Mouse (Mus musculus) MN1 (cell line): Measurements from ENCODE around the gene Tmprss6.

ENCODE experiments used
- DNase-seq: peaks from one replicate; pipeline ENCODE4 v3.0.0-alpha.2; 2016; ENCODE audit warnings: low spot score

Gene Tmprss6

GRCm38 (mm10) chr15:78447121-78447520 lies 21.3 kb downstream of the Tmprss6 start:
- no peak for DNase-seq

- no peak for DNase-seq
Observed at GRCm38 (mm10) chr15:78443857-78444256, 24.6 kb downstream of the Tmprss6 start.

DNA sequence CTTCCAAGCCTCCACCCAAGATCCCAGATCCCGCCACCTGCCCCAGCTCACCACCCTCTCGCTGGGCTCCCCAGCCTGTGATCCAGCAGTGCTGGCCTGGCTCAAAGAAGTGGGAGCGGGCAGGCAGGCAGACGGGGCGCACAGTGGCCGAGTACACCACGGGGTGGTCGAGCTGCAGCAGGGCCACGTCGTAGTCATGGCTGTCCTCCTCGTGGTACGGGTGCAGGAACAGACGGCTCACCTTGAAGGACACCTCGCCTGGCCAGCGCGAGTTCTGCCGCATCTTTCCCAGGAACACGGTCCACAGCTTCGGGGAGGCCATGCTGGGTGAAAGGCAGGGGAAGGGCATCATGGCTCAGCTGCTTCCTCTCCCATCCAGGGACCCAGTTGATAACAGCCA lies 26.2 kb downstream of the Tmprss6 start:
- DNase-seq: no peak

- DNase-seq: no peak
Observed at GRCm38 (mm10) chr15:78438973-78439372, 29.5 kb downstream of the Tmprss6 start.

DNA sequence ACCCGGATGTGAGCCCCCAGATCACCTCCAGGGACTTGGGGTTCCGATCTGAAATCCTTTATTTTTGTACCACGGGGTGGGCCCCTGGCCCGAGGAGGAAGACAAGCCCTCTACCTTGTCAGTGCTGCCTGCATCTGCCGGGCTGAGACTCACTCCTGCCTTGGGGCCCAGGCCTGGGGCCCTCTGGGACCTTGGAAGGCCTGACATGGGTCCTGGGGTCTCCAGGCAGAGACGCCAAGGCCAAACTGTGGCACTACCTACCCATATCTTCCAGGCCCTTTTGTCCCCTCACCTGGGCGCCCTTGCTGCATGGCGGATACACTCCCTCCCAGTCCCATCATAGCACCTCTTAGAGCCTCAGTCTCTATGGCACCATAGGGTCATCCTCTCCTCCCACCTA lies 29.9 kb downstream of the Tmprss6 start:
- DNase-seq: no peak

GRCm38 (mm10) chr15:78438018-78438394 lies 30.4 kb downstream of the Tmprss6 start:
- no peak for DNase-seq

DNA sequence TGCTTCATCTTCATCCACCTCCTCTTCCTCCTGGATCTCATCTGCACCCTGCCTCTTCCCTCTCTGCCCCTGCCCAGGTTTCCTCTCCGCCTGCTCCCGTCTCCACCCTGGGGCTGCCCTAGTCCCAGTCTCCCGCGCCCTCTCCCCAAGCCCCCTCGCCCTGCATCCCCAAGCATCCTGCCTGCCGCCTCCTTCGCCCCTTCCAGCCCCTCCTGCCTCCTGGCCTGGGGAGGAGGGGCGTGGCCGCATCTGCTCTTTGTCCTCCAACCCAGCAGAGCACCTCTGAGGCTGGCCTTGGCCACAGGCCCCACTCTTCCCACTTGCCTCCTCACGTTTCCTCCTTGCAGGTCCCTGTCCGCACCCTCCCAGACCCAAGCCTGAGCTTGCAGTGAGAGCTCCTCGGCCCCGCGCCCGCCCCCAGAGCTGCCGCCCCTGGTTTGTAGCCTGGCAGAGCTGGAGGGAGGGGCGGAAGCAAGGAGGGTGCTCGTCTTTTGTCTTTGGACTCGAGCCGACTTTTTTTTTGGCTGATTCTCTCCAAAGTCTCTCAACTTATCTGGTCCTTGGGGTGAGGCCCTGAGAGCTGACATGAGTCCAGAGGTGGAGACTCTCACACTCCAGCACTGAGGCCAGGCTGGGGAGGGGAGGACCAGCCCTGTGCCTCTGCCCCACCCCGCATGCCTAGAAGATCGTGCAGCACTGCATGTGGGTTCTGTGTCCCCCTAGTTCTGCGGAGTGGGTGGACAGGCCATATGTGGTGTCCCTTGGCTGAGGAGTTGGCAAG lies 31.0 kb downstream of the Tmprss6 start:
- DNase-seq: peak; percentile 77

GRCm38 (mm10) chr15:78436380-78437192 lies 31.8 kb downstream of the Tmprss6 start:
- peak; percentile 94 for DNase-seq

DNA sequence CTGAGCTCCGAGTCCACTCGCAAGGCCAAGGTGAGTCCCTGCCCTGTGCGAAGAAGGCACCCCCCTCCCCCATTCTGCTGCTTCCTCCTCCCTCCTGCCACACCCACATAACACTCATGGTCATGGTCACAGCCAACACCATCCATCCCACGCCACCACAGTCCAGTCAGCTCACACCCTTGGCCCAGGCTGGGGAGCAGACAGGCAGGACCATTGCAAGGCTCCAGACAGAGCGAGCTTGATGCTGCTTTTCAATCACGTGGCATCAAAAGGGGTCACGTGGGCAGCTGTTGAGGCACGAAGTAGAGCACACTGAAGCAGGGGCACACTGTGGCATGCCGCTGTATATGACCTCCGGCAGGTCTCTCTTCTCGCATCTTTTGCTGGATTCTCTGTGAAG lies 32.8 kb downstream of the Tmprss6 start:
- no peak for DNase-seq

GRCm38 (mm10) chr15:78434896-78435520 lies 33.4 kb downstream of the Tmprss6 start:
- DNase-seq: peak; percentile 68

- no peak for DNase-seq
Observed at GRCm38 (mm10) chr15:78431541-78432121, 36.8 kb downstream of the Tmprss6 start.

DNA sequence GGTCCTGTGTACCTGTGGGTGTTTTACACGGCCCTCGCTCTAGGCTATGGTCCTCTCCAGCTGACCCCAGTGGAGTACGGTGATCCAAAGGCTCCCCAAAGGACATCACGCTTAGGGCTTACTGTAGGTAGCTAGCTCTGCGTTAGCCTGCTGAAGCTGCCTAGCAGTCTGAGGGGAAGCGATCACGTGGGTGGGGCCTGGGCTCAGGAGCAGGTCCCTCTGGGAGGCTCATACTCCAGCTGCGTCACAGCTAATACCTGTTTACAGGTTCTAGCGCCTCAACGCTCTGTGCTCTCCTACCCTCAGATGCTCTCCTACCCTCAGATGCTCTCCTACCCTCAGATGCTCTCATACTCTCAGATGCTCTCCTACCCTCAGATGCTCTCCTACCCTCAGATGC lies 37.6 kb downstream of the Tmprss6 start:
- no peak for DNase-seq

DNA sequence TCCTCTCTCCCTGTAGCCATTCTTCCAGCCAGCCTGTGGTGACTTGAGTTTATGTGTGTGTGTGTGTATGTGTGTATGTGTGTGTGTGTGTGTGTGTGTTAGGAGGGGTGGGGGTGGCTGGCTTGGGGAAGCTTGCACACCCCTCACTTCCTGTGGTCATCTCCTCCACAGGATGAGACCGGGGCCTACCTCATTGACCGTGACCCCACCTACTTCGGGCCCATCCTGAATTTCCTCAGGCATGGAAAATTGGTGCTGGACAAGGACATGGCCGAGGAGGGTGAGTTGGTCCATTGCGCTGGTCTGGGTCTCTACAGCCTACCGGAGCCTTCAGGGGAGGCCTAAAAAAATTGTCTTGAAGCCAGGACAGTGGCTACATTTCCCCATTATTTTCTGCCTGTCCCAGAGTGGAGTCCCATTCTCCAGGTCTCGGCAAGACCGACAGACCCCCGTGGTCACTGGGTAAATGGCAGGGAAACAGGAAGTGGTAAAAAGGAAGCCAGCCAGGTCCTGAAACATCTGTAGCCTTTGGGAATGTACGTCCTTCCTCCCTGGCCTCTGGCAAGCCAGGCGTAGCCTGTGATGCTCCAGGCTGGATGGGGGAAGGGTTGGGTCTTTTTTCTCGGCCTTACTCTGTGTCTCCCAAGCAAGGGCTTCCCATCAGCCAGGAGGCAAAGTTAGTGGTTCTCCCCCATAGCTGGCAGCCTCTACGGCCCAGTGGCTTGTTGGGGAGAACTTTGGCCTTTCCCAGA lies 38.4 kb downstream of the Tmprss6 start:
- no peak for DNase-seq

DNA sequence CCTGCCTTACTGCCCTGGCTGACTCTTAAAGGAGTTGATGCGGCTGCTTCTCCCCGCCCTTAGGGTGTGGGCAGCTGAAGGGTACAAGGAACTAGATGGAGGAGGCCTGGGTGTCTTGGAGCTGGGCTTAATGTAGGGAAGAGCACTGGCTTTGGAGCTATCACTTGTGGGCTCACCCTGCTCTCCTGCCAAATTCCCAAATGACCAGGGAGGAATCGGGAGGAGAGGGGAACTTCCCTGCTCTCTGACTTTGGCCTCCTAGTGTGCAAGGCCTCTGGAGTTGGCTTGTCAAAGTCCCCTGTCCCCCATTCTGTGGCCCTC lies 39.3 kb downstream of the Tmprss6 start:
- DNase-seq: no peak

DNA sequence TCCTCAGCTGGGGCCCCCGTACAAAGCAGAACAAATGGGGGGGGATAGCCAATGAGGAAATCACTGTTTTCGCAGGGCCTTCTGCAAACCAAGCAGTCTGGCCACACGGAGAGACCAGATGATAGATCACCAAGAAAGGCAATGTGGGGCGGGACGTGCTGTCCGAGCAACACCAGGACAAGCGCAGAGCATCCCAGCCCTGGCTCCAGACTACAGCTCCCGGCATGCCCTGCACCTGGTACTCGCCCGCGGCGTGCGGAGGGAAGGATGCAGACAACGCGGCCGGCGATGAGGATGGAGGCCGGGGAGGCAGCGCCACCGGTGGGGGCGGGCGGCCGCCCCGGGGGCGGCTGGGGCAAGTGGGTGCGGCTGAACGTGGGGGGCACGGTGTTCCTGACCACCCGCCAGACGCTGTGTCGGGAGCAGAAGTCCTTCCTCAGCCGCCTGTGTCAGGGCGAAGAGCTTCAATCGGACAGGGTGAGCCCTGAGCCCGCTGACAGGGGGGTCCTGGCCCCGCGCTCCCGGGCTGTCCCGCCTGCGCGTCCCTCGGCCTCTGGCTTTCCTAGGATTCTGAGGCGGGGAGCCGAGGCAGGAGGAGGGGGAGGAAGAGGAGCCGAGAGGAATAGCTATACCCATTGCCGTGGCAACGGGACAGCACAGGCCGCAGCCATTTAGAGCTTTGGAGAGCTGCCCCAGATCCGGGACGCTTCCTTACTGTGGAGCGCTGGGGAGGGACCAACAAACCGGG lies 39.9 kb downstream of the Tmprss6 start, which contains the start of gene Kctd17:
Kctd17 (plus strand) TSS at position 174 of the 748 bp plus-strand sequence.
- peak; percentile 94 for DNase-seq

DNA sequence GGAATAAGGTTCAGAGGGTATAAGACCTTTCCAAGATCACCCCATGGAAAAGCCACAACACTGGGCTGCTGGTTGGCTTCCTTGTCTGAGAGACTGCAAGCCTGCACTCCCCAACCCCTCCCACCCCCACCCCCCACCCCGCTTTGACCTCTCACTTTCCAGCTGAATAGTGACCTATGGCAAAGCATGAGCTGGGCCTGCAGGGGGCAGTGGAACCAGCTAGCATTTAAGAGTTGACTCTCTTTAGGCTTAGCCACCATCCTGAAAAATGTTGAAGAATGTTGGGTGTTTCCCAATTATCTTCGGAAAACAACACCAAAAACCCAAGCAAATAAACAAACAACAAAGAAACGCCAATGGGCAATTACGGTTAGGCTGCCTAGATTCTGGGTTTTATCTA lies 43.2 kb downstream of the Tmprss6 start:
- no peak for DNase-seq

GRCm38 (mm10) chr15:78424507-78424906 lies 43.9 kb downstream of the Tmprss6 start:
- no peak for DNase-seq

DNA sequence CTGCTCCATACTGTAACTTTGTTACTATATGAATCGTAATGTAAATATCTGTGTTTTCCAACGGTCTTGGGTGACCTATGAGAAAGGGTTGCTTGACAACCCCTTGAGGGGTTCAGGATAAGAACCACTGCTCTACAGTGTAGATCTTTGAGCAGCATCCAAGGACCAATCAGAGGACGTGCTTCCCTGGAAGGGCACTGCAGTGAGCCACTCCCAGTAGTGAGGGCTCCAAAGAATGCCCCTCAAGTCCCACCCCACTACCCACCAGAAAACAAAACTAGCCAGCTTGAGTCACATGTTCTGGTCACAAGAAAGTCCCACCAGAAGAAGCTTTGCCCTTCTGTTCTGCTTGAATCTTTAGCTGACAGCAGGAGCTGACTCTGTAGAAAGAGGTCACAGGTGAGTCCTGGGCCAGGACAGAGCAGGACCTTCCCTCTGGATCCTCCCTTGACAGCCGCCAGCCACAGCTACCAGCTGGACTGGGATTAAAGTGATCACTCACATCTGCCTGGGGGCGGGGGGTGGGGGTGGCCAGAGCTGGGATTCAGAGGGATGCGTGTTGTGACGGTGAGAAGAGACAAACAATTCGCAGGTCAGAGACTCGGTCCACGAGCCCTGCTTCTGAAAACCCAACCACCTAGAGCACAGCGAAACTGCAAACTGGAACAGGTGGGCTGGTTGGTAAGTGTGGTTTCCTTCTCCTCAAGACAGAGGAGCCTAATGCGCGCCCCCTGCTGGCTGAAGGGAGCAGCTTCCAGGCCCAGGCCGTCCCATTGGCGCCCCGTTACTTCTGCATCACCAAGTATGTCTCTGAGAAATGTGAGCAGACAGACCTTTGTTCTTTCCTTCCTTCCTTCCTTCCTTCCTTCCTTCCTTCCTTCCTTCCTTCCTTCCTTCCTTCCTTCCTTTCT lies 46.1 kb downstream of the Tmprss6 start:
- DNase-seq: peak; percentile 92

GRCm38 (mm10) chr15:78420395-78420794 lies 48.0 kb downstream of the Tmprss6 start:
- no peak for DNase-seq

GRCm38 (mm10) chr15:78416937-78417336 lies 51.5 kb downstream of the Tmprss6 start:
- DNase-seq: no peak
